Comparison of ENCODE assay signal across 26 mouse cellular contexts in genomic region chr7:30629013-30629412, GRCm38 (mm10). TPM values are rescaled to one million over a fixed set of nuclear protein-coding genes. Genes with fewer than 3 reads are reported as not detected.
DNase-seq lines count a peak whose midpoint lies in the region; TF ChIP-seq lines count a peak whose summit lies in the region.
"Had no signal": no experiment of that assay in that cellular context is flagged by ENCODE, and none has a peak within 500 bp of the region (broad histone marks: within the 10 kb centered on the region; RNA-seq: fewer than 3 reads in every experiment).

No protein-coding gene starts in this region.

- H3K36me3 ChIP-seq in CH12.LX (replicated peaks in 1 of 2; ENCODE audit: control insufficient read depth in 1 of 2, insufficient read depth in 1 of 2, low read length in 1 of 2) = peaks cover 0 to 9% of the 10 kb centered on the region in 2 experiments
- H3K36me3 ChIP-seq in splenic B cell, adult 2 months (ENCODE audit: control insufficient read depth, insufficient read depth, low read length, poor library complexity, severe bottlenecking) = no peaks in the 10 kb centered on the region

- TF ChIP-seq CTCF in CH12.LX (conservative IDR thresholded peaks at IDR 0.05 in 1 of 2, IDR thresholded peaks at IDR 0.05 in 1 of 2; ENCODE audit: low read depth in 2 of 2, low read length in 2 of 2) = peak in 1 of 2 experiments; percentile 31; a peak in 2 of 4 replicates
- TF ChIP-seq CTCF in left cerebral cortex, adult 2 months (IDR thresholded peaks at IDR 0.05) = no peak

- TF ChIP-seq RAD21 in CH12.LX (IDR thresholded peaks at IDR 0.05; ENCODE audit: low read depth, low read length) = no peak

- H3K27ac ChIP-seq in CH12.LX (ENCODE audit: insufficient read depth, low read depth) = peak overlapping the region; percentile 51; the same call in 1 of the 2 replicates
- H3K27ac ChIP-seq in left cerebral cortex, adult 2 months = no peak overlapping the region

- peaks cover 19% of the 10 kb centered on the region for H3K79me2 ChIP-seq in CH12.LX (replicated peaks; ENCODE audit: control insufficient read depth, extremely low read depth, insufficient read depth, poor library complexity, severe bottlenecking)

- peak; percentile 85 for TF ChIP-seq EP300 in CH12.LX (IDR thresholded peaks at IDR 0.05; ENCODE audit: low read length)

- in situ Hi-C loops in CH12.LX (cut with MboI; ENCODE audit: low pct_ligation_motif_present, low pct_unique_long_range_greater_than_20kb, low sequenced_read_pairs) = no loop called here

- no peaks in the 10 kb centered on the region for H3K27me3 ChIP-seq in CH12.LX (replicated peaks)
- H3K27me3 ChIP-seq in splenic B cell, adult 2 months (ENCODE audit: control insufficient read depth, insufficient read depth, low read length, poor library complexity, severe bottlenecking) = 0 out of 2 replicates have a peak, but pooled peaks cover 2% of the 10 kb centered on the region

- no peaks in the 10 kb centered on the region for H3K9me3 ChIP-seq in CH12.LX (replicated peaks; ENCODE audit: low read length)
- H3K9me3 ChIP-seq: G1E had no signal

- peaks cover 14 to 33% of the 10 kb centered on the region in 2 experiments for H3K4me1 ChIP-seq in CH12.LX (ENCODE audit: control insufficient read depth in 1 of 2, insufficient read depth in 2 of 2)

- intact Hi-C loops in left cerebral cortex, adult 2 months (cut with DNase I) = loop anchor here (5.0 kb wide), 1 partner anchor 42 kb away; the partner anchor contains the start of gene Kmt2b
- intact Hi-C loops in left cerebral cortex, postnatal 25 days (cut with DNase I) = no loop called here

- peak overlapping the region; percentile 5 for H3K4me2 ChIP-seq in CH12.LX (ENCODE audit: insufficient read depth, low read depth, poor library complexity, severe bottlenecking)

- no peak overlapping the region for H3K4me3 ChIP-seq in CH12.LX (replicated peaks in 1 of 3; ENCODE audit: low read depth in 2 of 3, low read length in 2 of 3, poor library complexity in 1 of 3)
- no peak overlapping the region for H3K4me3 ChIP-seq in left cerebral cortex, adult 2 months

- dilution Hi-C loops in CH12.LX (cut with MboI; ENCODE audit: extremely low pct_ligation_motif_present, extremely low pct_unique_long_range_greater_than_20kb, low sequenced_read_pairs) = no loop called here

- no peak overlapping the region for H3K9ac ChIP-seq in CH12.LX (ENCODE audit: insufficient read depth, low read depth)

- no peak for TF ChIP-seq POLR2A in CH12.LX (IDR thresholded peaks at IDR 0.05; ENCODE audit: low read depth, low read length)

- DNase-seq in A20 (ENCODE audit: low read depth, low spot score) (peak; percentile 43), CH12.LX (ENCODE audit: extremely low read depth) (peak; percentile 75)
- peak; percentile 23 for DNase-seq in splenic B cell, adult 2 months (ENCODE audit: low read depth, low spot score)
- DNase-seq in urinary bladder, postnatal 14 days (ENCODE audit: low spot score) = no peak
- no peak for DNase-seq in left cerebral cortex, adult 2 months (ENCODE audit: extremely low spot score in 1 of 2, low spot score in 2 of 2)
- no peak for DNase-seq in left cerebral cortex, postnatal 25 days (ENCODE audit: low spot score in 2 of 2)
- DNase-seq: adrenal gland, adult 2 months; adrenal gland, adult 8-10 months; adrenal gland, postnatal 10 days; adrenal gland, postnatal 14 days; adrenal gland, postnatal 25 days; adrenal gland, postnatal 36 days; B cell, adult 2 months; cerebellum, adult 11 months; cerebellum, adult 11-12 months; cerebellum, adult 18-20 months; cerebellum, adult 2 months; cerebellum, adult 8-10 months had no signal

TF ChIP-seq in CH12.LX, 34 proteins besides CTCF, POLR2A, EP300 and RAD21:
- TF ChIP-seq ZNF384 (IDR thresholded peaks at IDR 0.05; ENCODE audit: low read depth, low read length) (no peak), ZKSCAN1 (IDR thresholded peaks at IDR 0.05; ENCODE audit: borderline replicate concordance, low read depth, low read length) (no peak), TCF12 (IDR thresholded peaks at IDR 0.05; ENCODE audit: low read depth, low read length) (peak; percentile 40; the same call in 1 of the 2 replicates), UBTF (IDR thresholded peaks at IDR 0.05; ENCODE audit: low read depth, low read length) (no peak), ZC3H11A (IDR thresholded peaks at IDR 0.05; ENCODE audit: low read depth, low read length) (no peak), ELF1 (IDR thresholded peaks at IDR 0.05; ENCODE audit: low read depth, low read length) (0 out of 2 replicates have a peak, but pooled peaks have one; percentile 19), CHD1 (IDR thresholded peaks at IDR 0.05; ENCODE audit: low read depth, low read length) (no peak), MAZ (IDR thresholded peaks at IDR 0.05; ENCODE audit: low read depth, low read length) (no peak; the same call in 1 of the 2 replicates), SIN3A (IDR thresholded peaks at IDR 0.05; ENCODE audit: low read length) (peak; percentile 76), SMC3 (IDR thresholded peaks at IDR 0.05; ENCODE audit: low read depth, low read length) (no peak; the same call in 1 of the 2 replicates), PAX5 (IDR thresholded peaks at IDR 0.05; ENCODE audit: low read length) (no peak), MAX (IDR thresholded peaks at IDR 0.05; ENCODE audit: low read length) (peak; percentile 56; the same call in 1 of the 2 replicates), NELFE (IDR thresholded peaks at IDR 0.05; ENCODE audit: low read depth, low read length) (no peak; the same call in 1 of the 2 replicates), IRF4 (IDR thresholded peaks at IDR 0.05; ENCODE audit: low read depth, low read length) (peak; percentile 87), BHLHE40 (IDR thresholded peaks at IDR 0.05; ENCODE audit: low read depth, low read length) (0 out of 2 replicates have a peak, but pooled peaks have one; percentile 33), ETS1 (conservative IDR thresholded peaks at IDR 0.05; ENCODE audit: low read depth, low read length) (no peak), MYC (IDR thresholded peaks at IDR 0.05; ENCODE audit: low read depth, low read length) (peak; percentile 65; the same call in 1 of the 2 replicates), POLR2AphosphoS2 (IDR thresholded peaks at IDR 0.05; ENCODE audit: low read depth, low read length) (no peak), NRF1 (IDR thresholded peaks at IDR 0.05; ENCODE audit: low read depth, low read length) (no peak), GABPA (IDR thresholded peaks at IDR 0.05; ENCODE audit: insufficient replicate concordance, low read depth, low read length) (no peak), RCOR1 (conservative IDR thresholded peaks at IDR 0.05; ENCODE audit: low read depth, low read length) (peak; percentile 52; the same call in 1 of the 2 replicates), JUND (conservative IDR thresholded peaks at IDR 0.05; ENCODE audit: low read depth, low read length) (0 out of 2 replicates have a peak, but pooled peaks have one; percentile 33), ZMIZ1 (IDR thresholded peaks at IDR 0.05; ENCODE audit: low read depth, low read length) (no peak), HCFC1 (IDR thresholded peaks at IDR 0.05; ENCODE audit: low read depth, low read length) (peak; percentile 27), CHD2 (IDR thresholded peaks at IDR 0.05; ENCODE audit: low read length) (0 out of 2 replicates have a peak, but pooled peaks have one; percentile 22), MXI1 (IDR thresholded peaks at IDR 0.05; ENCODE audit: low read depth, low read length) (peak; percentile 35; the same call in 1 of the 2 replicates), JUN (IDR thresholded peaks at IDR 0.05; ENCODE audit: insufficient read depth, low read depth, low read length) (peak; percentile 24; the same call in 1 of the 2 replicates)

RNA-seq across cellular contexts. Expression of gene Cox6b1, which starts 3.1 kb away (rescaled TPM):
- 432 and 456 TPM in 2 replicates for total RNA-seq in CH12.LX (2012; rRNA removed)
- total RNA-seq in CH12.LX (2014; rRNA removed) = 776 and 802 TPM in 2 replicates
- polyA plus RNA-seq in CH12.LX (2012; ENCODE audit: insufficient read length, low read depth) = 581 and 625 TPM in 2 replicates
- total RNA-seq in left cerebral cortex, adult 2 months (2021) = 100 to 1,000 TPM; 565 to 587 TPM
- total RNA-seq in left cerebral cortex, postnatal 25 days (2021) = 100 to 1,000 TPM; 721 to 744 TPM

RNA-seq across cellular contexts. Expression of gene Etv2, which starts 6.6 kb away (rescaled TPM):
- total RNA-seq in CH12.LX (2012; rRNA removed) (not detected in 2 replicates), CH12.LX (2014; rRNA removed) (not detected in 2 replicates)
- polyA plus RNA-seq in CH12.LX (2012; ENCODE audit: insufficient read length, low read depth) = not detected in 2 replicates
- not detected for total RNA-seq in left cerebral cortex, adult 2 months (2021)
- not detected for total RNA-seq in left cerebral cortex, postnatal 25 days (2021)
- total RNA-seq: adrenal gland, adult 18-20 months; adrenal gland, adult 2 months; adrenal gland, adult 8-10 months; adrenal gland, postnatal 10 days; adrenal gland, postnatal 14 days; adrenal gland, postnatal 25 days; adrenal gland, postnatal 36 days; adrenal gland, postnatal 4 days; G1E had no signal
- polyA plus RNA-seq: activated CD4-positive, CD25-positive, alpha-beta regulatory T cell, adult 4 months; adrenal gland, adult 2 months; brain, embryonic 14.5 days; C2C12; CD4-positive, CD25-positive, alpha-beta regulatory T cell, adult 4 months; cerebellum, adult 2 months; G1E; Patski had no signal

RNA-seq across cellular contexts. Expression of gene Upk1a, which starts 16.4 kb away (rescaled TPM):
- 6.5 and 10.9 TPM in 2 replicates for total RNA-seq in CH12.LX (2012; rRNA removed)
- total RNA-seq in CH12.LX (2014; rRNA removed) = 0.47 and 0.49 TPM in 2 replicates
- 1.8 and 2.3 TPM in 2 replicates for polyA plus RNA-seq in CH12.LX (2012; ENCODE audit: insufficient read length, low read depth)
- under 1 TPM; 0.48 to 0.96 TPM for total RNA-seq in left cerebral cortex, adult 2 months (2021)
- under 1 TPM; 0.23 to 0.50 TPM for total RNA-seq in left cerebral cortex, postnatal 25 days (2021)

RNA-seq across cellular contexts. Expression of gene Rbm42, which starts 21.1 kb away (rescaled TPM):
- total RNA-seq in CH12.LX (2012; rRNA removed) (109 and 121 TPM in 2 replicates), CH12.LX (2014; rRNA removed) (65.3 and 67.2 TPM in 2 replicates)
- polyA plus RNA-seq in CH12.LX (2012; ENCODE audit: insufficient read length, low read depth) = 104 and 105 TPM in 2 replicates
- total RNA-seq in left cerebral cortex, adult 2 months (2021) = 10 to 100 TPM; 67.7 to 67.8 TPM
- total RNA-seq in left cerebral cortex, postnatal 25 days (2021) = 10 to 100 TPM; 66.8 to 70.8 TPM

RNA-seq across cellular contexts. Expression of gene Zbtb32, which starts 30.3 kb away (rescaled TPM):
- total RNA-seq in CH12.LX (2012; rRNA removed) (183 TPM in 2 replicates), CH12.LX (2014; rRNA removed) (156 and 173 TPM in 2 replicates)
- 171 and 178 TPM in 2 replicates for polyA plus RNA-seq in CH12.LX (2012; ENCODE audit: insufficient read length, low read depth)
- not detected for total RNA-seq in left cerebral cortex, adult 2 months (2021)
- total RNA-seq in left cerebral cortex, postnatal 25 days (2021) = not detected
- polyA plus RNA-seq: cerebellum, adult 2 months had no signal

Comparison
In these comparisons a context has a peak if more than half of its experiments do, and no peak if none do; other contexts are left out.
1. DNase-seq: peak in A20 (single experiment), CH12.LX (single experiment) and splenic B cell, adult 2 months (single experiment); none in urinary bladder, postnatal 14 days (single experiment), left cerebral cortex, adult 2 months (0 of 2) and left cerebral cortex, postnatal 25 days (0 of 2).